Mouse (Mus musculus): ENCODE data around the gene Nhp2. TPM values are rescaled to one million over a fixed set of nuclear protein-coding genes. Genes with fewer than 3 reads are reported as not detected.

Nhp2 gene
- polyA plus RNA-seq, 1 experiment from 2014 or later = 99.6 TPM

Other genes starting within 250 kb of the Nhp2 start
- 10.5 and 11.0 TPM in 2 replicates for gene Phykpl, start 35.0 kb upstream of the Nhp2 start, polyA plus RNA-seq (2015; fragmentation: Nextera tagmentation; extraction: Ambion mirVana)
- gene Hnrnpab, start 12.9 kb upstream of the Nhp2 start, polyA plus RNA-seq (2015; fragmentation: Nextera tagmentation; extraction: Ambion mirVana) = 400 and 427 TPM in 2 replicates
- gene Rmnd5b, start 16.2 kb downstream of the Nhp2 start, polyA plus RNA-seq (2015; fragmentation: Nextera tagmentation; extraction: Ambion mirVana) = 74.8 and 77.7 TPM in 2 replicates
- 12.9 and 14.1 TPM in 2 replicates for gene N4bp3, start 31.1 kb downstream of the Nhp2 start, polyA plus RNA-seq (2015; fragmentation: Nextera tagmentation; extraction: Ambion mirVana)
- 0.63 and 0.83 TPM in 2 replicates for gene D930048N14Rik, start 31.2 kb downstream of the Nhp2 start, polyA plus RNA-seq (2015; fragmentation: Nextera tagmentation; extraction: Ambion mirVana)
- 118 and 121 TPM in 2 replicates for gene 0610009B22Rik, start 69.1 kb downstream of the Nhp2 start, polyA plus RNA-seq (2015; fragmentation: Nextera tagmentation; extraction: Ambion mirVana)
- gene Sec24a, start 143.9 kb downstream of the Nhp2 start, polyA plus RNA-seq (2015; fragmentation: Nextera tagmentation; extraction: Ambion mirVana) = 14.8 and 15.3 TPM in 2 replicates
- gene Sar1b, start 144.0 kb downstream of the Nhp2 start, polyA plus RNA-seq (2015; fragmentation: Nextera tagmentation; extraction: Ambion mirVana) = 182 and 189 TPM in 2 replicates
- 0.23 and 0.32 TPM in 2 replicates for gene Jade2, start 237.9 kb downstream of the Nhp2 start, polyA plus RNA-seq (2015; fragmentation: Nextera tagmentation; extraction: Ambion mirVana)

Data from hindbrain, embryonic 13.5 days (tissue).